Mouse (Mus musculus) megakaryocyte, embryonic 14.5 days (primary cell): ENCODE measurements at regions not wholly inside any gene's neighbourhood (a gene's known extent, or its start where the extent isn't known, plus 50 kb on each side); places are given as distances from the start of the nearest gene placed in this dataset.

Source experiments
- FLI1 ChIP-seq: IDR thresholded peaks from 2 replicates; pipeline ENCODE4 v1.6.1; 2012; ENCODE audit warnings: low read length, inconsistent platforms, mixed read lengths
- GATA1 ChIP-seq: IDR thresholded peaks from 3 replicates; pipeline ENCODE4 v1.6.1; 2012; ENCODE audit warnings: mixed read lengths, low read length, inconsistent platforms, borderline replicate concordance

DNA sequence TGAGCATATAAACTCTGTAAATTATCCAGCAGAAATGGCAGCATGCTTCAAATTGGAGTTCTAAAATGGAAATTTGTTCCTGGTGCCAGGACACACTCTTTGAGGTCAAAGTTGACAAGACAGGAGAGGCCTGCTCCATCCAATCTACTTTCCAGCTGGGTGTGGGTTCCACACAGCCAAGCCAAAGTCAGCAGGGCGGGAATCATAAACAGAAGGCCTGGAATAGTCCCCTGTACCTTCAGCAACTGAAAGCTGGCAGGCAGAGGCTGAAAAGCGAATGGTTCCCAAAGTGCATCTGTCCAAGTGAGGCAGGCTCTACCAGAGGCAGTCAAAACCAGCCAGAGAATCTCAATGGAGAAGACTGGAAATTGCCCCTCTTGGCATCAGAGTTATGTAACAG, 208.4 kb upstream of the Mctp2 start:
- no peak for TF ChIP-seq GATA1
- no peak for TF ChIP-seq FLI1
